Mouse (Mus musculus) kidney, adult 2 months (tissue): ENCODE measurements around the gene Sctr.

Experiments
- CTCF ChIP-seq: fragments of 200-500 bp; conservative IDR thresholded peaks from 2 replicates; pipeline ENCODE4 v1.5.1; 2011; ENCODE audit warnings: low read depth, mild to moderate bottlenecking, control low read depth, low read length, moderate library complexity, mixed read lengths; ENCODE audit not compliant: insufficient read depth, insufficient read length
- POLR2A ChIP-seq: fragments of 200-500 bp; IDR thresholded peaks from one replicate; pipeline ENCODE4 v1.6.1; 2011; ENCODE audit warnings: low read depth, low read length, control low read depth

- TF ChIP-seq POLR2A (no peak), CTCF (no peak)
These were observed 51.2 kb downstream of the Sctr start for GRCm38 (mm10) chr1:120057674-120058430.
